Mouse (Mus musculus) heart, embryonic 11.5 days (tissue): Measurements from ENCODE around the gene Ssh2. TPM values are rescaled to one million over a fixed set of nuclear protein-coding genes. Genes with fewer than 3 reads are reported as not detected.
"Not testable (repeated sequence)": the region's sequence is repeated elsewhere in the genome, so short reads cannot be mapped to it uniquely, and the experiment has no call there.

ENCODE experiments used
- ATAC-seq: fragments of 200-750 bp; cut with Nextera tagmentation; replicated peaks from 2 replicates; pipeline ENCODE4 v1.8.0; 2017; ENCODE audit warnings: moderate library complexity; ENCODE audit not compliant: insufficient number of reproducible peaks, low FRiP score, low TSS enrichment
- H3K27ac ChIP-seq: fragments of 300-500 bp; sonication (generic); 2 replicates; pipeline ENCODE4 v1.5.1; 2014; ENCODE audit warnings: mild to moderate bottlenecking, low read depth, low read length
- H3K27me3 ChIP-seq: fragments of 300-500 bp; sonication (generic); 2 replicates; pipeline ENCODE4 v1.6.1; 2014; ENCODE audit warnings: mild to moderate bottlenecking, low read length, mixed read lengths; ENCODE audit not compliant: control insufficient read depth, insufficient read depth
- H3K36me3 ChIP-seq: fragments of 300-500 bp; sonication (generic); 2 replicates; pipeline ENCODE4 v1.6.1; 2014; ENCODE audit warnings: mild to moderate bottlenecking, low read length, moderate library complexity, mixed read lengths; ENCODE audit not compliant: control insufficient read depth, insufficient read depth
- H3K4me1 ChIP-seq: fragments of 300-500 bp; sonication (generic); 2 replicates; pipeline ENCODE4 v1.6.1; 2014; ENCODE audit warnings: low read length; ENCODE audit not compliant: control insufficient read depth, insufficient read depth
- H3K4me2 ChIP-seq: fragments of 300-500 bp; sonication (generic); 2 replicates; pipeline ENCODE4 v1.6.1; 2014; ENCODE audit warnings: mild to moderate bottlenecking, moderate library complexity
- H3K4me3 ChIP-seq: fragments of 300-500 bp; sonication (generic); 2 replicates; pipeline ENCODE4 v1.5.1; 2014; ENCODE audit warnings: low read depth, low read length
- H3K9ac ChIP-seq: fragments of 300-500 bp; sonication (generic); 2 replicates; pipeline ENCODE4 v1.6.1; 2014; ENCODE audit warnings: mild to moderate bottlenecking, low read depth, low read length, moderate library complexity
- H3K9me3 ChIP-seq: fragments of 300-500 bp; sonication (generic); replicated peaks from 2 replicates; pipeline ENCODE4 v1.6.1; 2016; ENCODE audit warnings: low read length; ENCODE audit not compliant: control insufficient read depth
- WGBS: fragments of 180-500 bp; shearing (Covaris S2); extraction: QIAGEN DNeasy Blood & Tissue Kit; methylation state at CpG from one replicate; pipeline ENCODE4 v1.1.7; 2014; ENCODE audit not compliant: insufficient replicate concordance; 5-methylcytosine and 5-hydroxymethylcytosine counted together
- polyA plus RNA-seq: library from polyadenylated mRNA; unstranded; fragments of >200 nt; fragmentation: Nextera tagmentation; extraction: Ambion mirVana; gene quantifications from 2 replicates; pipeline ENCODE4 v1.2.1, GENCODE M21; 2014

The Ssh2 gene
- polyA plus RNA-seq, 1 experiment from 2014 or later: 22.8 TPM

DNA sequence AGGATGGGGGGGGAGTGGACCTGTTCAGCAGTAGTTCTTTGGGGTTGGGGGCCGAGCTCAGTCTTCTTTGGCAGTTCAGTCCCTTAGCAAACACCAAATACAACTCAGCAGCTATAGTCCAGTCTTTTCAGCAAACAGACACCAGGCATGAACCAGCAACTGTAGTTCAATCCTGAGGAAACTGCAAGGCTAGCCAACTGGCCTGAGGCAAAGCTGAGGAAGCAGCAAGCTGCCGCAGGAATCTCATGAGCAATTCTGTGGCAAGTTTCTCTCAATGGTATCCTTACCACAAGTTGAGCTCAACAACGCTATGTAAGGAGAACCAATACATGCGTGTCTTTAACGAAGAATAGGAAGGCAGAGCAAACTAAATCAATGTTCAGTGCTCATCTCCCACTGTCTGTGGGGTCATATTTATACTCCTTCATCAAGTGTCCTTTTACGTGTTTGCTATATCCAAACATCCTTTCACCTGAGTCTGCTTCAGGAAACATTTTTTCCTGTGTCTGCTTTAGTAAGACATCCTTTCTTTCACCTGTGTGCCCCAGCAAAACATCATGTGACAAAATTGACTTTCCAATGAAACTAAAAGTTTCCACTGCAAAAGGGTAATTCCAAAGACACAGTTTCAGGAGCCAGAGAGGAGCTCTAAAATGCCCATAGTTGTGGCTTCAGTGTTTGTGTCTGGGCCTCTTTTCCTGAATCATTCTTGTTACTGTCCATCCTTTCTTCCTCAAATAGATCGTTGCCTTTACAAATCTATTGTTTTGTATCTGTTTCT lies 24.6 kb downstream of the Ssh2 start:
- Histone ChIP-seq H3K36me3 (no peaks in the 10 kb centered on the region), H3K4me3 (no peak overlapping the region), H3K27me3 (no peaks in the 10 kb centered on the region), H3K4me1 (no peaks in the 10 kb centered on the region), H3K9ac (no peak overlapping the region), H3K4me2 (no peak overlapping the region), H3K9me3 (no peaks in the 10 kb centered on the region), H3K27ac (no peak overlapping the region)
- ATAC-seq: no peak
- 84% methylated on average over 7 of the region's 7 CpGs for WGBS

- WGBS: 52% methylated on average over 2 of the region's 2 CpGs
- no peak overlapping the region for H3K4me3 ChIP-seq
- no peaks in the 10 kb centered on the region for H3K27me3 ChIP-seq
- no peak overlapping the region for H3K4me2 ChIP-seq
- H3K9ac ChIP-seq: no peak overlapping the region
- no peak for ATAC-seq
- H3K9me3 ChIP-seq: no peaks in the 10 kb centered on the region
- no peaks in the 10 kb centered on the region for H3K4me1 ChIP-seq
- no peak overlapping the region for H3K27ac ChIP-seq
- no peaks in the 10 kb centered on the region for H3K36me3 ChIP-seq
Observed at GRCm38 (mm10) chr11:77242912-77243311, 26.8 kb downstream of the Ssh2 start.

GRCm38 (mm10) chr11:77252826-77253225 lies 36.7 kb downstream of the Ssh2 start:
- H3K9me3 ChIP-seq: no peaks in the 10 kb centered on the region
- no peak overlapping the region for H3K9ac ChIP-seq
- H3K27me3 ChIP-seq: no peaks in the 10 kb centered on the region
- no peaks in the 10 kb centered on the region for H3K36me3 ChIP-seq
- no peak overlapping the region for H3K4me3 ChIP-seq
- H3K27ac ChIP-seq: no peak overlapping the region
- H3K4me2 ChIP-seq: no peak overlapping the region
- WGBS: 90% methylated on average over 2 of the region's 2 CpGs
- ATAC-seq: no peak
- no peaks in the 10 kb centered on the region for H3K4me1 ChIP-seq

GRCm38 (mm10) chr11:77259441-77259840 lies 43.4 kb downstream of the Ssh2 start:
- no peaks in the 10 kb centered on the region for H3K9me3 ChIP-seq
- ATAC-seq: no peak
- no peaks in the 10 kb centered on the region for H3K27me3 ChIP-seq
- no peak overlapping the region for H3K4me3 ChIP-seq
- H3K27ac ChIP-seq: no peak overlapping the region
- 65% methylated on average over 2 of the region's 2 CpGs for WGBS
- H3K9ac ChIP-seq: no peak overlapping the region
- no peaks in the 10 kb centered on the region for H3K4me1 ChIP-seq
- H3K36me3 ChIP-seq: no peaks in the 10 kb centered on the region
- H3K4me2 ChIP-seq: no peak overlapping the region

- no peak overlapping the region for H3K27ac ChIP-seq
- no peak for ATAC-seq
- no peak overlapping the region for H3K4me2 ChIP-seq
- no peaks in the 10 kb centered on the region for H3K9me3 ChIP-seq
- H3K4me3 ChIP-seq: no peak overlapping the region
- H3K4me1 ChIP-seq: no peaks in the 10 kb centered on the region
- 73% methylated on average over 2 of the region's 2 CpGs for WGBS
- no peak overlapping the region for H3K9ac ChIP-seq
- H3K27me3 ChIP-seq: no peaks in the 10 kb centered on the region
- no peaks in the 10 kb centered on the region for H3K36me3 ChIP-seq
Observed at GRCm38 (mm10) chr11:77267401-77267800, 51.3 kb downstream of the Ssh2 start.

- H3K27ac ChIP-seq: no peak overlapping the region
Observed at GRCm38 (mm10) chr11:77276000-77276399, 59.9 kb downstream of the Ssh2 start.

DNA sequence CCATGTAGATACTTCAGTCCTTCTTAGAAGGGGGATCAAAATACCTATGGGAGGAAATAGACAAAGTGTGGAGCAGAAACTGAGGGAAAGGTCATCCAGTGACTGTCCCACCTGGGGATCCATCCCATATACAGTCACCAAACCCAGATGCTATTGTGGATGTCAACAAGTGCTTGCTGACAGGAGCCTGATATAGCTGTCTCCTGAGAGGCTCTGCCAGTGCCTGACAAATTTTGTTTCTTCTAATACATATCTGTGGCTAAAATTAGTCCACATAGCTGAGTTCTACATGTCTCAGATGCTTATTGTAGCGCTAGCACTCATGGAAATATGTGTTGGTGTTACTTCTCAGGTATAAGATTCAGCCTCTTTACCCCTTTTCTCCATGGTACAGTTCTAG lies 62.5 kb downstream of the Ssh2 start:
- H3K27me3 ChIP-seq, H3K9ac ChIP-seq, H3K4me3 ChIP-seq, H3K27ac ChIP-seq, H3K4me2 ChIP-seq, H3K36me3 ChIP-seq, H3K9me3 ChIP-seq, H3K4me1 ChIP-seq, ATAC-seq: not testable (repeated sequence)
- 51% methylated on average over 1 of the region's 1 CpGs for WGBS

More at GRCm38 (mm10) chr11:77276000-77276399, 59.9 kb downstream of the Ssh2 start:
- Histone ChIP-seq H3K36me3 (no peaks in the 10 kb centered on the region), H3K4me1 (0 out of 2 replicates have a peak, but pooled peaks cover 3% of the 10 kb centered on the region), H3K4me2 (no peak overlapping the region), H3K9ac (no peak overlapping the region), H3K9me3 (no peaks in the 10 kb centered on the region), H3K4me3 (no peak overlapping the region), H3K27me3 (no peaks in the 10 kb centered on the region)
- WGBS: 87% methylated on average over 2 of the region's 2 CpGs
- no peak for ATAC-seq

GRCm38 (mm10) chr11:77280219-77280618 lies 64.1 kb downstream of the Ssh2 start:
- no peak overlapping the region for H3K27ac ChIP-seq
- ATAC-seq: no peak
- H3K4me2 ChIP-seq: no peak overlapping the region
- 44% methylated on average over 1 of the region's 1 CpGs for WGBS
- no peaks in the 10 kb centered on the region for H3K9me3 ChIP-seq
- 0 out of 2 replicates have a peak, but pooled peaks cover 3% of the 10 kb centered on the region for H3K4me1 ChIP-seq
- H3K36me3 ChIP-seq: no peaks in the 10 kb centered on the region
- no peak overlapping the region for H3K9ac ChIP-seq
- H3K4me3 ChIP-seq: no peak overlapping the region
- H3K27me3 ChIP-seq: no peaks in the 10 kb centered on the region

GRCm38 (mm10) chr11:77291447-77291846 lies 75.4 kb downstream of the Ssh2 start:
- Histone ChIP-seq H3K4me2 (no peak overlapping the region), H3K27me3 (no peaks in the 10 kb centered on the region), H3K27ac (no peak overlapping the region), H3K9me3 (no peaks in the 10 kb centered on the region), H3K4me1 (no peaks in the 10 kb centered on the region), H3K4me3 (no peak overlapping the region), H3K36me3 (no peaks in the 10 kb centered on the region), H3K9ac (no peak overlapping the region)
- WGBS: 63% methylated on average over 4 of the region's 4 CpGs
- ATAC-seq: no peak
